Mouse (Mus musculus) spleen, adult 2 months (tissue): ENCODE results near the gene Polrmt. TPM values are rescaled to one million over a fixed set of nuclear protein-coding genes. Genes with fewer than 3 reads are reported as not detected.

ENCODE experiments used
- DNase-seq, 2 experiments: peaks; one replicate each; pipeline versions ENCODE4 v3.0.0 to v3.0.0-alpha.2; 2012 to 2021; ENCODE audit warnings: low spot score in 2 of 2, low read depth in 1 of 2
- H3K27ac ChIP-seq: fragments of 200-500 bp; 2 replicates; pipeline ENCODE4 v1.5.1; 2012; ENCODE audit warnings: low read length, inconsistent platforms; ENCODE audit not compliant: insufficient read depth
- H3K27me3 ChIP-seq: fragments of 200-500 bp; 2 replicates; pipeline ENCODE4 v1.6.1; 2012; ENCODE audit warnings: mild to moderate bottlenecking, moderate library complexity, low read length, inconsistent platforms; ENCODE audit not compliant: control insufficient read depth, insufficient read depth
- H3K36me3 ChIP-seq: fragments of 200-500 bp; 2 replicates; pipeline ENCODE4 v1.6.1; 2012; ENCODE audit warnings: mild to moderate bottlenecking, low read length, inconsistent platforms; ENCODE audit not compliant: control insufficient read depth, insufficient read depth
- H3K4me1 ChIP-seq: fragments of 200-500 bp; 2 replicates; pipeline ENCODE4 v1.6.1; 2011; ENCODE audit warnings: inconsistent platforms; ENCODE audit not compliant: control insufficient read depth, insufficient read depth, insufficient read length
- H3K4me3 ChIP-seq: fragments of 200-500 bp; 2 replicates; pipeline ENCODE4 v1.5.1; 2011; ENCODE audit warnings: mild to moderate bottlenecking, inconsistent platforms; ENCODE audit not compliant: insufficient read depth, insufficient read length; ENCODE audit errors: extremely low read depth
- CTCF ChIP-seq: fragments of 200-500 bp; IDR thresholded peaks from 2 replicates; pipeline ENCODE4 v1.5.1; 2011; ENCODE audit warnings: mild to moderate bottlenecking, inconsistent platforms; ENCODE audit not compliant: insufficient read depth, insufficient read length, insufficient replicate concordance; ENCODE audit errors: extremely low read depth
- POLR2A ChIP-seq: fragments of 200-500 bp; IDR thresholded peaks from 2 replicates; pipeline ENCODE4 v1.6.1; 2011; ENCODE audit warnings: low read depth, low read length, inconsistent platforms
- WGBS: fragments of 180-500 bp; shearing (Covaris S2); methylation state at CpG from one replicate; pipeline ENCODE4 v1.1.7; 2018; 5-methylcytosine and 5-hydroxymethylcytosine counted together
- polyA plus RNA-seq: library from polyadenylated mRNA; depleted of rRNA; stranded (reverse); fragments of >200 nt; gene quantifications from 2 replicates; pipeline ENCODE4 v1.2.3, GENCODE M21; 2012

Polrmt gene
- polyA plus RNA-seq, 1 experiment: 62.5 TPM

- WGBS: 74% methylated on average over 4 of the region's 4 CpGs
These were observed 44.5 kb upstream of the Polrmt start, which contains the start of gene Prss57 for GRCm38 (mm10) chr10:79790861-79791260. Prss57 (minus strand) TSS chr10:79790961.

GRCm38 (mm10) chr10:79789581-79789980 lies 43.2 kb upstream of the Polrmt start:
- no peaks in the 10 kb centered on the region for H3K36me3 ChIP-seq
- DNase-seq: no peak
- no peaks in the 10 kb centered on the region; the same call in 1 of the 2 replicates for H3K4me1 ChIP-seq
- no peaks in the 10 kb centered on the region for H3K27me3 ChIP-seq
- WGBS: 60% methylated on average over 2 of the region's 2 CpGs
- H3K4me3 ChIP-seq: no peak overlapping the region
- no peak overlapping the region for H3K27ac ChIP-seq
- no peak for TF ChIP-seq CTCF
- no peak for TF ChIP-seq POLR2A

More at GRCm38 (mm10) chr10:79790861-79791260, 44.5 kb upstream of the Polrmt start, which contains the start of gene Prss57:
- TF ChIP-seq POLR2A (no peak), CTCF (no peak)
- Histone ChIP-seq H3K4me1 (peaks cover 2% of the 10 kb centered on the region), H3K4me3 (no peak within 1 kb of the TSS), H3K27me3 (no peaks in the 10 kb centered on the region), H3K36me3 (no peaks in the 10 kb centered on the region), H3K27ac (no peak within 1 kb of the TSS)
- DNase-seq: no peak

- no peaks in the 10 kb centered on the region for H3K27me3 ChIP-seq
- no peak overlapping the region for H3K4me3 ChIP-seq
- no peak for TF ChIP-seq POLR2A
- TF ChIP-seq CTCF: peak; percentile 57; the same call in 1 of the 2 replicates
- H3K36me3 ChIP-seq: no peaks in the 10 kb centered on the region
- peak; percentile 60 to 71 for DNase-seq
- H3K4me1 ChIP-seq: no peaks in the 10 kb centered on the region
- 4% methylated on average over 7 of the region's 7 CpGs for WGBS
- H3K27ac ChIP-seq: no peak overlapping the region
These were observed 42.2 kb upstream of the Polrmt start for GRCm38 (mm10) chr10:79788386-79789158.

GRCm38 (mm10) chr10:79783920-79784800 lies 37.8 kb upstream of the Polrmt start:
- Histone ChIP-seq H3K27me3 (no peaks in the 10 kb centered on the region), H3K4me1 (peaks cover 9% of the 10 kb centered on the region)
- peak in 1 of 2 experiments; percentile 33 for DNase-seq

GRCm38 (mm10) chr10:79783050-79783449 lies 36.7 kb upstream of the Polrmt start:
- no peaks in the 10 kb centered on the region for H3K36me3 ChIP-seq
- H3K27me3 ChIP-seq: peaks cover 1% of the 10 kb centered on the region; the same call in 1 of the 2 replicates
- peaks cover 9% of the 10 kb centered on the region for H3K4me1 ChIP-seq
- DNase-seq: no peak
- H3K4me3 ChIP-seq: no peak overlapping the region
- no peak for TF ChIP-seq POLR2A
- TF ChIP-seq CTCF: no peak
- 83% methylated on average over 7 of the region's 7 CpGs for WGBS
- no peak overlapping the region for H3K27ac ChIP-seq

More at GRCm38 (mm10) chr10:79783920-79784800, 37.8 kb upstream of the Polrmt start:
- Histone ChIP-seq H3K27ac (no peak overlapping the region), H3K4me3 (no peak overlapping the region), H3K36me3 (no peaks in the 10 kb centered on the region)
- TF ChIP-seq POLR2A (no peak), CTCF (peak; percentile 30; the same call in 1 of the 2 replicates)
- WGBS: 77% methylated on average over 27 of the region's 27 CpGs

- 56% methylated on average over 5 of the region's 5 CpGs for WGBS
- H3K4me1 ChIP-seq: peaks cover 10% of the 10 kb centered on the region
- no peak overlapping the region for H3K27ac ChIP-seq
- no peak for TF ChIP-seq CTCF
- no peak for TF ChIP-seq POLR2A
- peaks cover 5% of the 10 kb centered on the region for H3K27me3 ChIP-seq
- H3K36me3 ChIP-seq: no peaks in the 10 kb centered on the region
- DNase-seq: no peak
- no peak overlapping the region for H3K4me3 ChIP-seq
These were observed 35.6 kb upstream of the Polrmt start for GRCm38 (mm10) chr10:79781956-79782355.
